Mouse (Mus musculus) hindbrain, embryonic 13.5 days (tissue): ENCODE measurements around the gene Jam3. TPM values are rescaled to one million over a fixed set of nuclear protein-coding genes. Genes with fewer than 3 reads are reported as not detected.

ENCODE experiments used
- ATAC-seq: fragments of 200-750 bp; cut with Nextera tagmentation; 2 replicates; pipeline ENCODE4 v1.8.0; 2017; ENCODE audit warnings: moderate TSS enrichment; ENCODE audit not compliant: low FRiP score
- H3K27ac ChIP-seq: fragments of 300-500 bp; sonication (generic); 2 replicates; pipeline ENCODE4 v1.5.1; 2015; ENCODE audit warnings: inconsistent platforms, mild to moderate bottlenecking, moderate library complexity
- H3K27me3 ChIP-seq: fragments of 300-500 bp; sonication (generic); 2 replicates; pipeline ENCODE4 v1.6.1; 2015; ENCODE audit warnings: mild to moderate bottlenecking, inconsistent platforms
- H3K36me3 ChIP-seq: fragments of 300-500 bp; sonication (generic); 2 replicates; pipeline ENCODE4 v1.6.1; 2015; ENCODE audit warnings: mild to moderate bottlenecking, inconsistent platforms
- H3K4me1 ChIP-seq: fragments of 300-500 bp; sonication (generic); replicated peaks from 2 replicates; pipeline ENCODE4 v1.6.1; 2015; ENCODE audit warnings: inconsistent platforms
- H3K4me2 ChIP-seq: fragments of 300-500 bp; sonication (generic); 2 replicates; pipeline ENCODE4 v1.6.1; 2015; ENCODE audit warnings: inconsistent platforms, mild to moderate bottlenecking, moderate library complexity
- H3K4me3 ChIP-seq: fragments of 300-500 bp; sonication (generic); 2 replicates; pipeline ENCODE4 v1.5.1; 2015; ENCODE audit warnings: mild to moderate bottlenecking, inconsistent platforms
- H3K9ac ChIP-seq: fragments of 300-500 bp; sonication (generic); 2 replicates; pipeline ENCODE4 v1.6.1; 2015; ENCODE audit warnings: mild to moderate bottlenecking, inconsistent platforms
- H3K9me3 ChIP-seq: fragments of 300-500 bp; sonication (generic); 2 replicates; pipeline ENCODE4 v1.6.1; 2016; ENCODE audit warnings: inconsistent platforms
- WGBS: fragments of 180-500 bp; shearing (Covaris S2); methylation state at CpG from one replicate; pipeline ENCODE4 v1.1.7; 2015; 5-methylcytosine and 5-hydroxymethylcytosine counted together
- polyA plus RNA-seq: library from polyadenylated mRNA; unstranded; fragments of >200 nt; fragmentation: Nextera tagmentation; extraction: Ambion mirVana; gene quantifications from 2 replicates; pipeline ENCODE4 v1.2.1, GENCODE M21; 2015

Gene Jam3
- polyA plus RNA-seq, 1 experiment from 2014 or later = 80.1 TPM

DNA sequence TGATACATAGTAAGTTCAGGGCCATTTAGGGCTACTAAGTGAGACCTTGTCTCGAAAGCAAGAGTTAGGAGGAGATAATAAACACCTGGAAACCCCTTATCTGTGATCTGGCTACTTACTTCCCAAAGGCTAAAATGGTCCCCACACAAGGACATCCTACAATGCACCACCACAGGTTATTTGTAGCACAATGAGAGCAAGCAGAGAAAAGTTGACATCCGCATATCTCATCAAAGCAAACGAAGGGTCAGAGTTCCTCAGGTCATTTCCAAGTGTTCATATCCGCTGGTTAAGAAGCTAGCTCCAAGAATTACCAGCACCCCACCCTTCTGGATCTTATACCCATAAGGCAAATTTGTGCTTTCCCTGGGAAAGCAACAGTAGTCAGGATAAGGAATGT, 46.8 kb downstream of the Jam3 start:
- Histone ChIP-seq H3K9ac (no peak overlapping the region), H3K4me3 (no peak overlapping the region), H3K27ac (no peak overlapping the region), H3K4me2 (no peak overlapping the region), H3K27me3 (no peaks in the 10 kb centered on the region), H3K36me3 (peaks cover 19% of the 10 kb centered on the region), H3K4me1 (peaks cover 24% of the 10 kb centered on the region), H3K9me3 (no peaks in the 10 kb centered on the region)
- ATAC-seq = no peak
- WGBS = 89% methylated on average over 4 of the region's 4 CpGs

DNA sequence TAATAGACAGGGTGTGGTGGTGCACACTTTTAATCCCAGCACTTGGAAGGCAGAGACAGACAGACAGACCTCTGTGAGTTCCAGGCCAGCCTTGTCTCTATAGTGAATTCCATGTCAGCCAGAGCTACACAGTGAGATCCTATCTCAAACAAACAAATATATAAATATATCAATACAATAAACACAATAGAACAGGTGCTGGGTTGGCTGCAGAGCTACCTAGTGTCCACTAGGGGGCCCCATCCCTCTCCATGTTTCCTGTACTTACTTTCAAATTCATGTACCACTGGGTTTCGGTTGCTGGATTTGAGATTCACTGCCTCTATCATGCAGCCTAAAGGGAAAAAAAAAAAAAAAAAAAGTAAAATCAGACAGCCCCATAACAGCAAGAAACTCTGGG, 49.1 kb downstream of the Jam3 start:
- peaks cover 43% of the 10 kb centered on the region for H3K36me3 ChIP-seq

DNA sequence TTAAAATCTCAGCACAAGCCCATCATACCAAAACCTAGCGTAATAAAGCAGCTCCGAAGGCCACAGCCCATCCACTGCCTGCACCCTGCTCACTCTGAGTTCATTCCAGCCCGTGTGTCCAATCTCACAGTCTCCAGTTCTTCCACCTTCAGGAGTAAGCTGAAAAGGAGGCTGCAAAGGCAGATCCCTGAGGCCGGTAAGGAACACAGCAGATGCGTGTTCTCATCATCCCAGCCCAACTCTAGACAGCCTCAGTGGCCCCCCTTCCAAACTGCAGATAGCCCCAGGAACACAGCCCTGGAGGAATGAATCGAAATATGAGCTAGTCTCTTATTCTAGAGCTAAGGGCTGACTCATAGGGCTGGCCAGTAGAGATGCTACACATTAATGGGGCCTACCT, 53.8 kb downstream of the Jam3 start:
- WGBS = 95% methylated on average over 6 of the region's 6 CpGs
- Histone ChIP-seq H3K9me3 (no peaks in the 10 kb centered on the region), H3K4me2 (no peak overlapping the region), H3K36me3 (peaks cover 83% of the 10 kb centered on the region), H3K4me3 (no peak overlapping the region), H3K27me3 (no peaks in the 10 kb centered on the region), H3K27ac (no peak overlapping the region), H3K4me1 (no peaks in the 10 kb centered on the region), H3K9ac (no peak overlapping the region)
- no peak for ATAC-seq

More for the DNA sequence above, 49.1 kb downstream of the Jam3 start:
- no peak overlapping the region for H3K27ac ChIP-seq
- 0 out of 2 replicates have a peak, but pooled peaks have one; percentile 28 for ATAC-seq
- 38% methylated on average over 1 of the region's 1 CpGs for WGBS
- H3K9ac ChIP-seq = no peak overlapping the region
- H3K9me3 ChIP-seq = no peaks in the 10 kb centered on the region
- no peak overlapping the region for H3K4me3 ChIP-seq
- no peak overlapping the region for H3K4me2 ChIP-seq
- no peaks in the 10 kb centered on the region for H3K27me3 ChIP-seq
- peaks cover 14% of the 10 kb centered on the region for H3K4me1 ChIP-seq

DNA sequence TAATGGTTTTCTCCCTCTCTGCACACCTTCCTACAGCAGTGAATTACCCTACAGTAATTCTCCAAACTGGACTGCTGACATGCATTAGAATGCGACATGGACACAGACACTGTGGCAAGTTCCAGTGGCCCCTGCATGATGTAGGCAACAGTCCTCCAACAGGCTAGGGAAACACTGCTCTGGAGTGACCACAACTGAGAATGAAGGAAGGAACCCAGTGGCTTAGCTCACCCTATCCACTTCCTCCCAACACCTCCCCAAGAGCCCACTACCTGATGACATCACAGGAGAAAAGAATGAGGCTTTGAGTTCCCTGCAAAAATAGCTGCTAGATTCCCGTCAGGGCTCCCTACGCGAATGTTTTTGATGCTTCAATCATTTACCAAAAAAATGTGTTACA, 55.7 kb downstream of the Jam3 start:
- Histone ChIP-seq H3K36me3 (peaks cover 90% of the 10 kb centered on the region), H3K9ac (no peak overlapping the region), H3K4me1 (no peaks in the 10 kb centered on the region), H3K9me3 (no peaks in the 10 kb centered on the region), H3K4me3 (no peak overlapping the region), H3K4me2 (no peak overlapping the region), H3K27me3 (no peaks in the 10 kb centered on the region), H3K27ac (no peak overlapping the region)
- WGBS = 87% methylated on average over 4 of the region's 4 CpGs
- no peak for ATAC-seq

DNA sequence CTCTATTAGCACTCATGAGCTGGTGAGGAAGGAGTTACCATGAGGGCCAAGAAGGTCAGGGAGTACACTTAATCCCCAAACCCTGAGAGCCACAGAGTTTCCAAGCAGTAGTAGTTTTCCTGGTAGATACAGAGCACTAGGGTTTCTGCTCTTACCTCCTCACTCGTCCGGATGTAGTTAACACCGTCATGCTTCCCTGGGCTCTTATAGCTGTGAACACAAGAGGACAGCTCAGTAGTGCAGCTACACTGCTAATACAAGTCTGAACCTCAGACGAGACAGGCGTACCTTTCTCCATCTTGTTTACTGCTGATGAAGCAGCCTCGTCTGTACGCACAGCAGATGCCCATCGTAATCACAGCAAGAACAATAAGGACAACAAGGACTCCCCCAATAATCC, 56.7 kb downstream of the Jam3 start:
- Histone ChIP-seq H3K36me3 (peaks cover 90% of the 10 kb centered on the region), H3K4me1 (no peaks in the 10 kb centered on the region), H3K9me3 (no peaks in the 10 kb centered on the region), H3K9ac (no peak overlapping the region), H3K27me3 (no peaks in the 10 kb centered on the region), H3K27ac (no peak overlapping the region), H3K4me2 (no peak overlapping the region), H3K4me3 (no peak overlapping the region)
- ATAC-seq = no peak
- 91% methylated on average over 8 of the region's 8 CpGs for WGBS

DNA sequence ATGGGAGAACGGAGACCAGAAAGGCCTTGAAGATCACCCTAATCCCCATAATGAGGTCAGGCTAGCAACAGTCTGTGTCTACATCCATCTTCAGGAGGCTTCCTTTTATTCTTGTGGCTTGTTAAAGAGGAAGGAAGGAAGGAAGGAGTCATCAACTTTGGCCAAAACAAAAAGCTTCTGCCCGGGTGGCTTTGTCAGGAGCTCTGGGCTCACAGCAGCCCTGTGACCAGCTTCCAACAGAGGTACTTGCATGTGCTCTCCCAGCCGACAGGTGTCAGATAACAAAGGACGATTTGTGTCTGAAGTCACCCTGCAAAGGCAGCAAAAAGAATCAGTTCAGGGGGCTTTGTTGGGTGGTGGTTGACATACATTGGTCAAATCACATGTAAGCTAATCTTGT, 57.1 kb downstream of the Jam3 start:
- no peak overlapping the region for H3K27ac ChIP-seq
- peaks cover 88% of the 10 kb centered on the region for H3K36me3 ChIP-seq
- no peaks in the 10 kb centered on the region for H3K27me3 ChIP-seq
- WGBS = 44% methylated on average over 4 of the region's 4 CpGs
- H3K9ac ChIP-seq = no peak overlapping the region
- no peak overlapping the region for H3K4me2 ChIP-seq
- no peaks in the 10 kb centered on the region for H3K4me1 ChIP-seq
- ATAC-seq = no peak
- no peaks in the 10 kb centered on the region for H3K9me3 ChIP-seq
- H3K4me3 ChIP-seq = no peak overlapping the region

DNA sequence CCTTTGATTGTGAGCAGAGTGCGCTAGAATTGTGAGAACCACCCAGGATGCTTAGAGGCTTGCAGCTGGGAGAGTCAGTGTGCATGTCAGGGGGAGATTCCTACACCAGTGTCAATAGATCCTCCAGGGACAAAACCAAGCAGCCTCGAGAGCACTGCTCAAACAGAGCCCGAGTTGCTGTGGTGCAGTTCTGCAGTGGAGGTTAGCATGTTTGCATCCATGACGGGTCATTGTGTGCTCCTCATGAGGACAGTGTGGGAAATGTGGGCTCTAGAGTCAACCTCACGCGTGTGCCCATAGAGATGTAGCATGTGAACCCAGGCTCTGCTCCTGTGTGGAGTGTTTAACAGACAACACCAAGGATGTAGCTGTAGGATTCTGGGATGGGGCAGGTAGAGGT, 62.3 kb downstream of the Jam3 start:
- Histone ChIP-seq H3K27me3 (no peaks in the 10 kb centered on the region), H3K9me3 (no peaks in the 10 kb centered on the region), H3K9ac (no peak overlapping the region), H3K27ac (no peak overlapping the region), H3K4me1 (no peaks in the 10 kb centered on the region), H3K4me2 (no peak overlapping the region), H3K36me3 (peaks cover 88% of the 10 kb centered on the region), H3K4me3 (no peak overlapping the region)
- 89% methylated on average over 6 of the region's 6 CpGs for WGBS
- no peak for ATAC-seq

DNA sequence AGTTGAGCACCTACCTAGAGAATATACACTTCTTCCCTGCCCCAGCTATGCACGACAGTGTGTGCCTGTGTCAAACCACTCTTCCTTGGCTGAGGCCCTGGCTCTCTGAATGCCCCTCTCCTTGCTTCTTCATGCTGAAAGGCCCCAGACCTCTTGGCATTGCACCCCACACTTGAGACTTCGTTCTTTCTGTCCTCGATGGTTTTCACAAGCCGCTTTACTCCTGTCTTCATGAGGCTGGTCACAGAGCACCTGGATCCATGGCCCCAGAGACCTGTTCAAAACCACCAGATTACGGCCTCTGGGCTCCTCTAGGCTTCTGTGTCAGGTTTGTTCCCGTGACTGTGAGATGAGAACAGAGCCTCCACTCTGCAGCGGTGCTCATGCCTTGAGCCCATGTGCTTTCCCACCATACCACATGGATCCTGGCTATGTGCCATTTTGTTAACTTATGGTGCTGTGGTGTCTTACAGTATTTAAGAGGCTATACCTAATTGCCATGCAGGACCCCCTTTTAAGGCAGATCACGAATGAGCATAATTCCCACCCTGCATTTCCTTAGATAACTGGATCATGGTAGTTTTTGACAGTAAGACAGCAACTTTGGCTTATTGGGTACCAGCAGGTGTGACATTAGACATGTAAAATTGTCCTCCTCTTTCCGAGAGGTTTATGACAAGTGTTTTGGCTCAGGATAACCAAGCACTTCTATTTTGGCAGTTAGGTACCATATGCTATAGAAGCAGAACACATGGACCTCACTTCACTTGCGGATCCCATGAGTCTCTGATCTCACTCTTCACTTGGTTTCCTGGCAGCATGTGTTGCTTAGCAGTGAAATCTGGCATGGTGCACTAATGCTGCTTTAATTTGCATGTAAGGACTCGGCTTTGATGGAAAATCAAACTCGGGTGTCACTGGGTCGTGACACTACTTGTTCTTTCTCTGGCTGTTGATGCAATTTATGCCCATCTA, 64.1 kb downstream of the Jam3 start:
- Histone ChIP-seq H3K4me2 (no peak overlapping the region), H3K4me1 (no peaks in the 10 kb centered on the region), H3K27me3 (no peaks in the 10 kb centered on the region), H3K27ac (no peak overlapping the region), H3K9me3 (no peaks in the 10 kb centered on the region), H3K4me3 (no peak overlapping the region), H3K9ac (no peak overlapping the region), H3K36me3 (peaks cover 92% of the 10 kb centered on the region)
- 92% methylated on average over 13 of the region's 13 CpGs for WGBS
- ATAC-seq = no peak

DNA sequence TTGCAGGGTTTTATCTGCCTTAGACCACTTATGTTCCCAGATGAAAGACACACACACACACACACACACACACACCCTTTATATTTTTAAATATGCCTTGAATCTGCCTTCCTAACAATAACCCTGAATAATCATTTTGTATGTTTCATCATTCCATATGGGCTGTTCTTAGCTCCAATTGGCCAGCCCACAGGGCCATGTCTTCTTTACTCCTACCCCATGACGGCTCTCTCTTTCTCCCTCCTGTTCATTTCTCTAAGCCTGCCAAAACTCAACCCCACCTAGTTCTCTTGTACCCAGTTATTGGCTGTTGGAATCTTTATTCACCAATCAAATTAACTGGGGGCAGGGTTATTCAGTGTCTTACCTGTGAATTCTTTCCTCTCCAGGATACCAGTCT, 65.1 kb downstream of the Jam3 start:
- no peak overlapping the region for H3K9ac ChIP-seq
- no peaks in the 10 kb centered on the region for H3K27me3 ChIP-seq
- no peak overlapping the region for H3K27ac ChIP-seq
- H3K4me2 ChIP-seq = no peak overlapping the region
- no peak for ATAC-seq
- H3K4me3 ChIP-seq = no peak overlapping the region
- no peaks in the 10 kb centered on the region for H3K9me3 ChIP-seq
- WGBS = 97% methylated on average over 1 of the region's 1 CpGs
- peaks cover 92% of the 10 kb centered on the region for H3K36me3 ChIP-seq
- no peaks in the 10 kb centered on the region for H3K4me1 ChIP-seq

DNA sequence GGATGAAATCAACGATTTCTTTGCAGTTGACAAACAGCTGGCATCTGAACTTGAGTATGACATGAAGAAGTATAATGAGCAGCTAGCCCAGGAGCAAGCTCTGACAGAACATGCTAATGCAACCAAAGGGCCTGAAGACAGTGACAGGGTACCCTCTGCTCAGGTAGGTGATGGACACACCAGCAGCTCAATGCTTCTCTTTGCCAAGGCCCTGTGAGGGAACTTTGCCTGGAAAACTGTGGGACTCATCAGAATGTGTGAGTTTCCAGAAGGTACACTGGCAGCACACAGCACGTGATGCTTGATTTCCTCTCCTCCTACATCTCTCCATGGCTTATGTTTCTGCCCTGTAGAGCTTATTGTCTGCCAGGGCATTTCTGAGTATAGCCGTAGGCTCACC, 67.8 kb downstream of the Jam3 start:
- H3K27ac ChIP-seq = no peak overlapping the region
- H3K4me2 ChIP-seq = no peak overlapping the region
- no peaks in the 10 kb centered on the region for H3K4me1 ChIP-seq
- no peaks in the 10 kb centered on the region for H3K9me3 ChIP-seq
- H3K36me3 ChIP-seq = peaks cover 95% of the 10 kb centered on the region
- no peak overlapping the region for H3K4me3 ChIP-seq
- H3K9ac ChIP-seq = no peak overlapping the region
- no peak for ATAC-seq
- no peaks in the 10 kb centered on the region for H3K27me3 ChIP-seq
- WGBS = 95% methylated on average over 3 of the region's 3 CpGs

DNA sequence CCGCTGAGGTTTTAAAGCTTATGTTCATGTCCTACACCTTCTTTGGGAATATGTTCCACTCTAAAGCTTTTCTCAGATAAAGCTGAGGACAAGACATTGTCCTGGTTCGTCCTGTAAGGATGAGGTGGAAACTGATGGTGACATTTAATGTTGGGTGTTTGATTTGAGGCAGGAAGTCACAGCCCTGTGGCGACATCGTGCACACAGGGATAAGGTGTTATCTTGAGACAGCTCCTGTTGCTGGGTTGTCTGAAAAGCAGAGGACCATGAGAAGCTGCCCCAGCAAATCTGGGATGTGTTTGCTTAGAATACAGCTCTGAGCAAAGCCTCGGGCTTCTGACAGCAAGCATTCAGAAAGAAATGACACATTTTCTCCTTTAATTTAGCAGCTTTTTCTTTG, 69.0 kb downstream of the Jam3 start:
- 89% methylated on average over 5 of the region's 5 CpGs for WGBS
- Histone ChIP-seq H3K9ac (no peak overlapping the region), H3K4me1 (no peaks in the 10 kb centered on the region), H3K4me3 (no peak overlapping the region), H3K27me3 (no peaks in the 10 kb centered on the region), H3K9me3 (no peaks in the 10 kb centered on the region), H3K36me3 (peaks cover 93% of the 10 kb centered on the region), H3K4me2 (no peak overlapping the region), H3K27ac (no peak overlapping the region)
- ATAC-seq = no peak

DNA sequence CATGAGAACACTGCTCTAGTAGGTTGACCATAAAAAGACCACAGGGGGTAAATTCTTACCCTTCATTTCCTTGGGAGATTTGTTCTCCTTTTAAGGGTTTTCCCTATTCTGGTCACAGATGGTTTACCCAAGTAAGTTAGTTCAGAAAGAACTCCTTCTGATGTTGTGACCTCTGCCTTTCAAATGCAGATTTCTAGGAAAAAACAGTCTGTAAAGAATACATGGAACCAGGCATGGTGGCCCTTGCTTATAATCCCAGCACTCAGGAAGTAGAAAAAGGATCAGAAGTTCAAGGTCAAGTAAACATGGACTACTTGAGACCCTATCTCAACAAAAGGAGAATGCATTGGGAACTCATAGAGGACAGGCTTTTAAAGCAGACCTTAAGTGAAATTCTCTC, 79.4 kb downstream of the Jam3 start:
- Histone ChIP-seq H3K4me3 (no peak overlapping the region), H3K4me1 (no peaks in the 10 kb centered on the region), H3K9me3 (no peaks in the 10 kb centered on the region), H3K9ac (no peak overlapping the region), H3K36me3 (peaks cover 54% of the 10 kb centered on the region), H3K4me2 (no peak overlapping the region), H3K27me3 (no peaks in the 10 kb centered on the region), H3K27ac (no peak overlapping the region)
- no peak for ATAC-seq

DNA sequence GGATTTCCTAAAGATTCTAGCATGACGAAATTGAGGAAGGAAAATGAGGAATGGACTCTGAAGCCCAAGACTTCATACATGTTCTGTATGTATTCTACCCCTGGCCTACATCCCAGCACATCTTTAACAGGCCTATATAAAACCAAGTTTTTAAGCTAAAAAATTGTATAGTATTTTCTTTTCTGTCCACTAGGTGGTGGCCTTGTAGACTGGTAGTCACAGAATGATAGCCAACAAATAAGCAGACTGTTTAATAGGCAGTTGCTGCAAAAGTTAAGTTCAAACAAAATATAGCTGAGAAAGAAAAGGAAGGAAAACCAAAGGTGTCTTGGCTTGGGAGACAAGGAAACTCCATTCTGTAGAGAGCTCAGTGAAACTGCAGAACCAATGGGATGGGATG, 80.5 kb downstream of the Jam3 start:
- H3K4me3 ChIP-seq = no peak overlapping the region
- no peak overlapping the region for H3K27ac ChIP-seq
- no peak overlapping the region for H3K4me2 ChIP-seq
- no peaks in the 10 kb centered on the region for H3K27me3 ChIP-seq
- no peak overlapping the region for H3K9ac ChIP-seq
- no peaks in the 10 kb centered on the region for H3K4me1 ChIP-seq
- peaks cover 56% of the 10 kb centered on the region for H3K36me3 ChIP-seq
- no peaks in the 10 kb centered on the region for H3K9me3 ChIP-seq
- WGBS = 87% methylated on average over 1 of the region's 1 CpGs
- ATAC-seq = no peak
